Mouse (Mus musculus): Measurements from ENCODE around the gene Sema4d. TPM values are rescaled to one million over a fixed set of nuclear protein-coding genes. Genes with fewer than 3 reads are reported as not detected.

Gene Sema4d
- total and polyA plus RNA-seq, 3 experiments = 12.8 to 67.1 (median 16.7) TPM

DNA sequence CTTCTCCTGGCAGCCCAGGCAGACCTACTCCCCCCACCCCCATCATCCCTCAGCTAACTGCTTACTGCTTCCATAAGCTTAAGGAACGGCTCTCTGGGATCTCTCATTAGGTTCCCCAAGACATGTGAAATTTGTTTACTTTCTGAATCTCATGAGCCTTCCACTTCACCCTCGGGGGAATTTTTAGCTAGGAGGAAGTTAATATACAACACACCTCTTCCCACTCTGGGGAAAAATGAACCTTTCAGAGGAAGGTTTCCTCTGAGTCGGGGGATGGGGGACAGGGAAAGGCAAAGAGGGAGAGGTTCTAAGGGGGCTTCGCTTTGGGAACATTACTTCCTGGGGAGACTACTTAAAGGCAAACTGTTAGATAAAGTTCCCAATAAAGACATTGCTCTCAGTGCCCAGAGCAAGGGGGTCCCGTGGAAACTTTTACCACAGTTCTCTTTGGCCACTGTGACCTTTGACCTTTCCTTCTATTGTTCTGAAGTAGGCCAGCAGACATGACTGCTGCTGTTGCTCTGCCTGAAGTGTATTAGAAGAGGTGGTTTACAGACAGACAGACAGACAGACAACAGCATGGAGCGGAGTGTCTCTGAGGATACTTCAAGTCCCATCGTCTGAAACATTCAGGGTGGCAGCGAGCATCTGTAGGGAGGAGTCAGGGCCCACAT, 30.4 kb upstream of the Sema4d start:
- in situ Hi-C loops (cut with MboI; ENCODE audit: low pct_ligation_motif_present, low pct_unique_long_range_greater_than_20kb, low sequenced_read_pairs) = no loop called here
- H3K79me2 ChIP-seq (replicated peaks; ENCODE audit: control insufficient read depth, extremely low read depth, insufficient read depth, poor library complexity, severe bottlenecking) = no peaks in the 10 kb centered on the region
- dilution Hi-C loops (cut with MboI; ENCODE audit: extremely low pct_ligation_motif_present, extremely low pct_unique_long_range_greater_than_20kb, low sequenced_read_pairs) = no loop called here

DNA sequence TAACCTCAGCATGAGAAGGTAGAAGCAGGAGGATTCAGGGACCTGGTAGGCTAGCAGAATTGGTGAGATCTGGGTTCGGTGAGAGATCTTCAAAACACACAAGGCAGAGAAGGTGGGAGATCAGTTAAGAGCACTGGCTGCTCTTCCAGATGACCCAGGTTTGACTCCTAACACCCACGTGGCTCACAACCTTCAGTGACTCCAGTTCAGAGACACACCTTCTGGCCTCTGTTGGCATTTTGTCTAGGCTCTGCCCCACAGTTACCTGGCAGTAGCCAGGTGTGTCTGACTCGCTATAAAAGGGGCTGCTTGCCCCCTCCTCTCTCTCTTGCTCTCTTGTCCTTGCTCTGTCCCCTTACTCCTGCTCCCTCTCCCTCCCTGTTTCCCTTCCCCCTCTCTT, 28.4 kb upstream of the Sema4d start:
- Histone ChIP-seq H3K27me3 (replicated peaks) (no peaks in the 10 kb centered on the region), H3K36me3 (replicated peaks in 1 of 2; ENCODE audit: control insufficient read depth in 1 of 2, insufficient read depth in 1 of 2, low read length in 1 of 2) (no peaks in the 10 kb centered on the region), H3K4me1 (ENCODE audit: control insufficient read depth in 1 of 2, insufficient read depth in 2 of 2) (peaks cover 0 to 11% of the 10 kb centered on the region in 2 experiments; a peak in 1 of 4 replicates), H3K4me3 (replicated peaks in 1 of 3; ENCODE audit: low read depth in 2 of 3, low read length in 2 of 3, poor library complexity in 1 of 3) (no peak overlapping the region), H3K27ac (ENCODE audit: insufficient read depth, low read depth) (no peak overlapping the region), H3K9ac (ENCODE audit: insufficient read depth, low read depth) (no peak overlapping the region), H3K4me2 (ENCODE audit: insufficient read depth, low read depth, poor library complexity, severe bottlenecking) (no peak overlapping the region), H3K9me3 (replicated peaks; ENCODE audit: low read length) (peaks cover 6% of the 10 kb centered on the region), H3K79me2 (replicated peaks; ENCODE audit: control insufficient read depth, extremely low read depth, insufficient read depth, poor library complexity, severe bottlenecking) (no peaks in the 10 kb centered on the region)
- dilution Hi-C loops (cut with MboI; ENCODE audit: extremely low pct_ligation_motif_present, extremely low pct_unique_long_range_greater_than_20kb, low sequenced_read_pairs) = no loop called here
- in situ Hi-C loops (cut with MboI; ENCODE audit: low pct_ligation_motif_present, low pct_unique_long_range_greater_than_20kb, low sequenced_read_pairs) = no loop called here
- TF ChIP-seq MAFK (IDR thresholded peaks at IDR 0.05; ENCODE audit: insufficient replicate concordance, low read length) = no peak
- no peak for TF ChIP-seq MEF2A (IDR thresholded peaks at IDR 0.05; ENCODE audit: borderline replicate concordance, low read depth, low read length)
- no peak for TF ChIP-seq MYC (IDR thresholded peaks at IDR 0.05; ENCODE audit: low read depth, low read length)
- no peak for TF ChIP-seq SMC3 (IDR thresholded peaks at IDR 0.05; ENCODE audit: low read depth, low read length)
- no peak for TF ChIP-seq BHLHE40 (IDR thresholded peaks at IDR 0.05; ENCODE audit: low read depth, low read length)
- TF ChIP-seq EP300 (IDR thresholded peaks at IDR 0.05; ENCODE audit: low read length) = no peak
- TF ChIP-seq MAZ (IDR thresholded peaks at IDR 0.05; ENCODE audit: low read depth, low read length) = no peak
- TF ChIP-seq JUN (IDR thresholded peaks at IDR 0.05; ENCODE audit: insufficient read depth, low read depth, low read length) = no peak
- no peak for TF ChIP-seq NRF1 (IDR thresholded peaks at IDR 0.05; ENCODE audit: low read depth, low read length)
- TF ChIP-seq ZKSCAN1 (IDR thresholded peaks at IDR 0.05; ENCODE audit: borderline replicate concordance, low read depth, low read length) = no peak
- DNase-seq (ENCODE audit: extremely low read depth) = no peak

More for the DNA sequence above, 30.4 kb upstream of the Sema4d start:
- Histone ChIP-seq H3K9ac (ENCODE audit: insufficient read depth, low read depth) (no peak overlapping the region), H3K27me3 (replicated peaks) (no peaks in the 10 kb centered on the region), H3K36me3 (replicated peaks in 1 of 2; ENCODE audit: control insufficient read depth in 1 of 2, insufficient read depth in 1 of 2, low read length in 1 of 2) (no peaks in the 10 kb centered on the region), H3K27ac (ENCODE audit: insufficient read depth, low read depth) (no peak overlapping the region), H3K4me3 (replicated peaks in 1 of 3; ENCODE audit: low read depth in 2 of 3, low read length in 2 of 3, poor library complexity in 1 of 3) (no peak overlapping the region), H3K4me1 (ENCODE audit: control insufficient read depth in 1 of 2, insufficient read depth in 2 of 2) (peaks cover 0 to 11% of the 10 kb centered on the region in 2 experiments; a peak in 1 of 4 replicates), H3K9me3 (replicated peaks; ENCODE audit: low read length) (peaks cover 10% of the 10 kb centered on the region), H3K4me2 (ENCODE audit: insufficient read depth, low read depth, poor library complexity, severe bottlenecking) (no peak overlapping the region)
- TF ChIP-seq MAFK (IDR thresholded peaks at IDR 0.05; ENCODE audit: insufficient replicate concordance, low read length) (no peak), RAD21 (IDR thresholded peaks at IDR 0.05; ENCODE audit: low read depth, low read length) (no peak), BHLHE40 (IDR thresholded peaks at IDR 0.05; ENCODE audit: low read depth, low read length) (no peak), CHD1 (IDR thresholded peaks at IDR 0.05; ENCODE audit: low read depth, low read length) (no peak), E2F4 (IDR thresholded peaks at IDR 0.05; ENCODE audit: insufficient replicate concordance, low read depth, low read length) (no peak), JUN (IDR thresholded peaks at IDR 0.05; ENCODE audit: insufficient read depth, low read depth, low read length) (no peak), USF2 (conservative IDR thresholded peaks at IDR 0.05; ENCODE audit: low read depth, low read length) (no peak), HCFC1 (IDR thresholded peaks at IDR 0.05; ENCODE audit: low read depth, low read length) (no peak), ZKSCAN1 (IDR thresholded peaks at IDR 0.05; ENCODE audit: borderline replicate concordance, low read depth, low read length) (no peak), NRF1 (IDR thresholded peaks at IDR 0.05; ENCODE audit: low read depth, low read length) (no peak), TBP (conservative IDR thresholded peaks at IDR 0.05; ENCODE audit: low read depth, low read length) (no peak)
- DNase-seq (ENCODE audit: extremely low read depth) = no peak

Measured in CH12.LX (cell line).